Mouse (Mus musculus): Measurements from ENCODE around the gene Abhd14a. TPM values are rescaled to one million over a fixed set of nuclear protein-coding genes. Genes with fewer than 3 reads are reported as not detected.

The Abhd14a gene
- total RNA-seq, 2 experiments from 2014 or later = 55.7 to 59.6 TPM

- intact Hi-C loops (cut with DNase I) = loop anchor here (10.0 kb wide), 2 partner anchors 214 to 254 kb away; partner anchors contain the start of gene Wdr82
Measured at GRCm38 (mm10) chr9:106428719-106429220, 18.7 kb downstream of the Abhd14a start.

DNA sequence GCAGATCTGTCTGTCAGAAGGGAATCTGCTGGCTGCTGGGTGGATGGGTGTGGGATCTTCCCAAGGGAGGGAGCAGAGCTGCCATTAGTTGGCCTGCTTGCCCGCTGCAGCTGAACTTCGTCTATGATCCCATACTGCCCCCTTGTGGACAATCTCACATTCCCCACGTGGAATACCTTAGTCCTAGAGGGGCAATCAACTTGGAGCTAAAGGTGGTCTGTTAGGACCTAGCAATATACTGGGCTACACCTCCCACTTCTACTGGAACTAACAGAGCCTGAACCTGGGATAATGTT lies 25.7 kb downstream of the Abhd14a start:
- DNase-seq (ENCODE audit: extremely low spot score in 1 of 2, low spot score in 2 of 2) = peak; percentile 89 to 90
- intact Hi-C loops (cut with DNase I) = loop anchor here (1.0 to 10.0 kb wide), 4 partner anchors 53 to 247 kb away; partner anchors contain the start of genes Dusp7 and Wdr82

More at GRCm38 (mm10) chr9:106428719-106429220, 18.7 kb downstream of the Abhd14a start:
- no peak for DNase-seq (ENCODE audit: extremely low spot score in 1 of 2, low spot score in 2 of 2)

DNA sequence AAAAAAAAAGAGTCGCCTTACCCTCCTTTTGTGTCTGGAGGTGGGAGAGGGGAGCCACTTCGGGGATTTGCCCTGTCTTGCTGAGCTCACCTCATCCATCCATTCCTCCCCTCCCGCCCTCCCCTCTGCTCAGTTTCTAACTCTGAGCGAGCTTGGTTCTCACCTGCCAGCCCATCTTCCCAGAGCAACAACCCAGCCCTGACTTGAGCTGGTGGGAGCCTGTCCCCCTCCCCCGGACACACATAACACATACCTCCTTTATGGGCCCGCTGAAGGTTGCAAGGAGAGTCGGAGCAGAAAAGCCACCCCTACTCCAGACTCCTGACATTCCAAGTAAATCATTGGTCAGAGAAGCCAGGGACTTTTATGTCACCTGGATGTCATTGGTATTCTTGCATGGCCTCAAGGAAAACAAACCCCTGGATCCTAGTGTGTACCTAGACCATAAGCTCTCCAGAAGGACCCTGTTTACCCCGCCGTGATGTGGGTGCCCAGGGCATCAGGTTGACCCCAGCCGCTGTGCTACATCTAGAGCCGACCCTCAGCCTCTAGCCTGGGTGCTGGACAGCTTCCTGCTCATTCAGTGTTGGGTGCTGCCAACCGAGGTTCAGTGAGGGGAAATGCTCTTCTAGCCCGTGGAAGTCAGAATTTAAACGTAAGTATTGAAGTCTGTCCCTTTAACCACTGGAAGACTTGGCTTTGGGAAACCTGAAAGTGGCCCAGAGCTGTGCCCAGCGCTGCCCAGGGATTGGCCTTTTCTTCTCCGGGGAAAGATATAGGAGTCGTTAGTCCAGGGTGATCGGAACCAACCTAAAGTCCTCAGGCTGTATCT lies 26.2 kb downstream of the Abhd14a start:
- intact Hi-C loops (cut with DNase I) = loop anchor here (1.0 to 10.0 kb wide), 4 partner anchors 52 to 246 kb away; partner anchors contain the start of genes Dusp7 and Wdr82
- DNase-seq (ENCODE audit: extremely low spot score in 1 of 2, low spot score in 2 of 2) = no peak

DNA sequence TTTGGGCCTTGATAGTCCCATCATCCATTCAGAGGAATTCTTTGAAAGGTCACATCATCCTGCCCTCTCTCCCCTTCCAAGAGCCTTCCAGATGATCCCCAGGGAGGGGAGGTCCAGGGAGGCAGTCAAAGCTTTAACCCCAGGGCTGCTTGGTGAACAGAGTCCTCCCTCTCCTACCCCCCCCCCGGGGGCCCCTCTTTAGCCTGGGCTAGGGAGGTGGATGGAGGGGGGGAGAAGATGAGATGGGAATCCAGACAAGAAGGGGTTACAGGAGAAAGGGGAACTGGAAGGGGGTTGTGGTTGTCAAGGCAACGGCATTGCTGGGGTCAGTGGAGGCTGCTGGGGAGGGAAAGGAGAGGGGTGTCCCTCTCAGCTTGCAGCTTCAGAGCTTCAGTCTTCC lies 26.9 kb downstream of the Abhd14a start:
- intact Hi-C loops (cut with DNase I) = loop anchor here (1.0 to 10.0 kb wide), 4 partner anchors 52 to 246 kb away; partner anchors contain the start of genes Dusp7 and Wdr82
- DNase-seq (ENCODE audit: extremely low spot score in 1 of 2, low spot score in 2 of 2) = no peak

- intact Hi-C loops (cut with DNase I) = no loop called here
- DNase-seq (ENCODE audit: extremely low spot score in 1 of 2, low spot score in 2 of 2) = peak; percentile 95 to 96
Measured at GRCm38 (mm10) chr9:106417841-106418625, 29.4 kb downstream of the Abhd14a start.

- DNase-seq (ENCODE audit: extremely low spot score in 1 of 2, low spot score in 2 of 2) = peak in 1 of 2 experiments; percentile 58
- intact Hi-C loops (cut with DNase I) = no loop called here
Measured at GRCm38 (mm10) chr9:106416826-106417225, 30.7 kb downstream of the Abhd14a start.

GRCm38 (mm10) chr9:106413606-106414005 lies 33.9 kb downstream of the Abhd14a start:
- no peak for DNase-seq (ENCODE audit: extremely low spot score in 1 of 2, low spot score in 2 of 2)
- intact Hi-C loops (cut with DNase I) = no loop called here

- intact Hi-C loops (cut with DNase I) = no loop called here
- DNase-seq (ENCODE audit: extremely low spot score in 1 of 2, low spot score in 2 of 2) = no peak
Measured at GRCm38 (mm10) chr9:106412210-106412609, 35.3 kb downstream of the Abhd14a start.

DNA sequence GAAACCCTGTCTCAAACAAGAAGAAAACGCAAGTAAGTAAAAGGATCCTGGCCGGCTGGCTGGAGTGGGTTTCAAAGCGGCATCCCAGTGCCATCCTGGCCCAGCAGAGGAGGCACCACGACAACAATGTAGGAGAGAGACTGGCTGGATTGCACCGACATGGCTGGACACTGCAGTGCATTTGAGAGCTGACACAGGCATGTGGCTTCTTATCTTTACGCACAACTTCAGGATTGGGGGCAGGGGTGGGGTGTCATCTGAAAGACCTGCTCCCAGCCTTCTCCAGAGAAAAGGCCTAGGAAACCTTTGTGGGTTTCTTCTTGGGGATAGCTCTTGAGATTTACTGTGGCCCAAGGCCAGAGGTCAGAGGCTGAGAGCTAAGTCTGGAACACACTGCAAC lies 35.7 kb downstream of the Abhd14a start:
- intact Hi-C loops (cut with DNase I) = no loop called here
- no peak for DNase-seq (ENCODE audit: extremely low spot score in 1 of 2, low spot score in 2 of 2)

- intact Hi-C loops (cut with DNase I) = no loop called here
- peak in 1 of 2 experiments; percentile 53 for DNase-seq (ENCODE audit: extremely low spot score in 1 of 2, low spot score in 2 of 2)
Measured at GRCm38 (mm10) chr9:106411091-106411594, 36.3 kb downstream of the Abhd14a start.

DNA sequence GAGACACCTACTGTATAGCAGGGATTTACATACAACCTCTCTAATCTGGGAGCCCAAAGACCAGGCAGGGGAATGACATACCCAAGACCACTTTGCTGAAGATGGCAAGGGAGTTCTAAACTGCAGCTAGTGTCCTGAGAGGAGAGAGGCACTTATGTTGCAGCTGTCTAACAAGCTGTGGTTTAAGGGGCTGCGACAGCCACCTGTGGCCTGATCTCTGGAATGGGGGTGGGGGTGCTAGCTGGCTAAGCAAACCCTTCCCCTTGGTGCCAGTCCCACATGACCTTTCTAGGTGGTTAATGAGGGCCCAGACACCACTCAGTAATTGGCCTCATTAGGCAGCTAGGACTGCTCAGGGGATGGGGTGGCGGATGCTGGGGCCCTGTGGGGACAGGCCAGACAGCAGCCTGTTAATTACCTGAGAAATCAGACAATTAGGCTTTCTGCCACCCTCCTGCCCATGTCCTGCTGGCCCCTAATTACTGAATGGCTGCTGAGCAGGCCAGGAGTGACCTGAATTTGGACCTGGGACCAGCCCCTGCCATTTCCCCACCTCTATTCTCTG lies 37.3 kb downstream of the Abhd14a start:
- intact Hi-C loops (cut with DNase I) = no loop called here
- DNase-seq (ENCODE audit: extremely low spot score in 1 of 2, low spot score in 2 of 2) = no peak

- intact Hi-C loops (cut with DNase I) = no loop called here
- no peak for DNase-seq (ENCODE audit: extremely low spot score in 1 of 2, low spot score in 2 of 2)
Measured at GRCm38 (mm10) chr9:106409096-106409495, 38.4 kb downstream of the Abhd14a start.

DNA sequence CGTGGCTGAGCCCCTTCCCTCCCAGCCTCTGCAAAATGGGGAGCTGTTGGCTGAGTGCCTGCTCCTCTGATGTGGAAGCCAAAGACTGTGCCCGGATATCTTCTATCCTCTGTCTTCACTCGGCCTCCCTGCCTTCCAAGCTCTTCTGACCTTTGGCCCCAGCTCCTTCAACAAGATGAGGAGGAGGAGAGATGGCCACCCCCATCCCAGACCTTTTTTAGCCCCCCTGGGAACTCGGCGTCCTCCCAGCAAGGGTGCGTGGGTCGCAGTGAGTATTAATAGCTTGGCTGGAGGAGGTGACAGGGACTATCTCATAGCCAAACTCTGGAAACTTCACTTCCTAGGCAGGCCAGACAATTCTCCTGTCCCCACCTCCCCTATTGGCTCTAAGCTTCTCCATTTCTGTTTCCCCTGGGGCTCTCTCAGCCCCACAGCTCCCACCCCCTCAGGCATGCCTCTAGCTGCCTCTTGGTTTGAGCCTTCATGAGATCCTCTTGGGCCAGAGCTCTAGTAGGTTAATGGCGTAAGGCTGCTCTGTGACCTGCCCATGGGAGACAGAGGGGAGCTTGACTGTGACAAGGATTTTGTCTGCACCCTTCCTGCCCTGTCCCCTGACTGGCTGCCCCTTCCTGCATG lies 40.9 kb downstream of the Abhd14a start:
- peak in 1 of 2 experiments; percentile 38 for DNase-seq (ENCODE audit: extremely low spot score in 1 of 2, low spot score in 2 of 2)

GRCm38 (mm10) chr9:106405275-106405674 lies 42.2 kb downstream of the Abhd14a start:
- peak in 1 of 2 experiments; percentile 57 for DNase-seq (ENCODE audit: extremely low spot score in 1 of 2, low spot score in 2 of 2)
- intact Hi-C loops (cut with DNase I) = no loop called here

More for the DNA sequence above, 40.9 kb downstream of the Abhd14a start:
- intact Hi-C loops (cut with DNase I) = no loop called here

GRCm38 (mm10) chr9:106402607-106403375 lies 44.7 kb downstream of the Abhd14a start:
- DNase-seq (ENCODE audit: extremely low spot score in 1 of 2, low spot score in 2 of 2) = no peak
- intact Hi-C loops (cut with DNase I) = no loop called here

- intact Hi-C loops (cut with DNase I) = no loop called here
- no peak for DNase-seq (ENCODE audit: extremely low spot score in 1 of 2, low spot score in 2 of 2)
Measured at GRCm38 (mm10) chr9:106402149-106402548, 45.3 kb downstream of the Abhd14a start.

- intact Hi-C loops (cut with DNase I) = no loop called here
- DNase-seq (ENCODE audit: extremely low spot score in 1 of 2, low spot score in 2 of 2) = no peak
Measured at GRCm38 (mm10) chr9:106399808-106400207, 47.7 kb downstream of the Abhd14a start.
